Mouse (Mus musculus) midbrain, embryonic 11.5 days (tissue): ENCODE measurements around the gene Samd4b. TPM values are rescaled to one million over a fixed set of nuclear protein-coding genes. Genes with fewer than 3 reads are reported as not detected.

Source experiments
- ATAC-seq: fragments of 200-750 bp; cut with Nextera tagmentation; 2 replicates; pipeline ENCODE4 v1.8.0; 2017; ENCODE audit warnings: moderate TSS enrichment, moderate library complexity; ENCODE audit not compliant: low FRiP score
- DNase-seq: peaks from one replicate; pipeline ENCODE4 v3.0.0; 2015; ENCODE audit warnings: low spot score; ENCODE audit errors: missing footprints
- H3K27ac ChIP-seq: fragments of 300-500 bp; sonication (generic); 2 replicates; pipeline ENCODE4 v1.5.1; 2014; ENCODE audit warnings: low read depth, low read length
- H3K27me3 ChIP-seq: fragments of 300-500 bp; sonication (generic); 2 replicates; pipeline ENCODE4 v1.6.1; 2014; ENCODE audit warnings: mild to moderate bottlenecking, low read length, moderate library complexity, mixed read lengths; ENCODE audit not compliant: control insufficient read depth, insufficient read depth
- H3K36me3 ChIP-seq: fragments of 300-500 bp; sonication (generic); 2 replicates; pipeline ENCODE4 v1.6.1; 2014; ENCODE audit warnings: mild to moderate bottlenecking, low read length, moderate library complexity, mixed read lengths; ENCODE audit not compliant: control insufficient read depth, insufficient read depth
- H3K4me1 ChIP-seq: fragments of 300-500 bp; sonication (generic); 2 replicates; pipeline ENCODE4 v1.6.1; 2014; ENCODE audit warnings: low read length; ENCODE audit not compliant: control insufficient read depth, insufficient read depth
- H3K4me2 ChIP-seq: fragments of 300-500 bp; sonication (generic); 2 replicates; pipeline ENCODE4 v1.6.1; 2014; ENCODE audit warnings: mild to moderate bottlenecking, moderate library complexity
- H3K4me3 ChIP-seq: fragments of 300-500 bp; sonication (generic); 2 replicates; pipeline ENCODE4 v1.5.1; 2014; ENCODE audit warnings: low read depth, low read length
- H3K9ac ChIP-seq: fragments of 300-500 bp; sonication (generic); 2 replicates; pipeline ENCODE4 v1.6.1; 2014; ENCODE audit warnings: low read length
- H3K9me3 ChIP-seq: fragments of 300-500 bp; sonication (generic); 2 replicates; pipeline ENCODE4 v1.6.1; 2016; ENCODE audit warnings: low read length; ENCODE audit not compliant: control insufficient read depth
- WGBS: fragments of 180-500 bp; shearing (Covaris S2); extraction: QIAGEN DNeasy Blood & Tissue Kit; methylation state at CpG from one replicate; pipeline ENCODE4 v1.1.7; 2014; 5-methylcytosine and 5-hydroxymethylcytosine counted together
- polyA plus RNA-seq: library from polyadenylated mRNA; unstranded; fragments of >200 nt; fragmentation: Nextera tagmentation; extraction: Ambion mirVana; gene quantifications from 2 replicates; pipeline ENCODE4 v1.2.1, GENCODE M21; 2014

Samd4b gene
- polyA plus RNA-seq, 1 experiment from 2014 or later = 27.8 TPM

- Histone ChIP-seq H3K9me3 (no peaks in the 10 kb centered on the region), H3K27ac (no peak overlapping the region), H3K4me3 (no peak overlapping the region), H3K27me3 (no peaks in the 10 kb centered on the region), H3K4me2 (no peak overlapping the region), H3K4me1 (peaks cover 5% of the 10 kb centered on the region), H3K9ac (no peak overlapping the region), H3K36me3 (no peaks in the 10 kb centered on the region)
- DNase-seq (no peak), ATAC-seq (no peak)
- WGBS = 93% methylated on average over 11 of the region's 11 CpGs
These were observed 15.1 kb downstream of the Samd4b start for GRCm38 (mm10) chr7:28582841-28583240.

DNA sequence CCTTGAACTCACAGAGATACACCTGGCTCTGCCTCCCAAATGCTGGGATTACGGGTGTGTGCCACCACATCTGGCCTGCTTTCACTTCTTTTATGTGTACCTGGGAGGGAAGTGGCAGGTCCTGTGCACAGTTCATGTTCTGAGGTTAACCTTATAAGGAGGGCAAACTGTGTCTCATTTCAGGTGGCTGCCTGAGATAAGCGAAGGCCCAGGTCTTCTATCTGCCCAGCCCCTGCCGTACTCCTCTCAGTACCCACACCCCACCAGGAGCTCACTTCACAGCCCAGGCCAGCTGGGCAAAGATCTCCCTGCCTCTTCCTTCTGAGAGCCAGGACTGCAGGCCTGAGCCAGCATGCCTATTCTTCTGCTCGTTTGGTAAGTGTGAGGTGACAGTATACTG, 16.2 kb downstream of the Samd4b start:
- Histone ChIP-seq H3K4me1 (no peaks in the 10 kb centered on the region), H3K9ac (no peak overlapping the region), H3K27ac (no peak overlapping the region), H3K4me3 (no peak overlapping the region), H3K4me2 (no peak overlapping the region), H3K27me3 (no peaks in the 10 kb centered on the region), H3K36me3 (no peaks in the 10 kb centered on the region), H3K9me3 (no peaks in the 10 kb centered on the region)
- WGBS = 85% methylated on average over 4 of the region's 4 CpGs
- DNase-seq = no peak
- ATAC-seq = no peak

- Histone ChIP-seq H3K27ac (no peak overlapping the region), H3K9me3 (no peaks in the 10 kb centered on the region), H3K27me3 (no peaks in the 10 kb centered on the region), H3K9ac (no peak overlapping the region), H3K4me3 (no peak overlapping the region), H3K4me2 (no peak overlapping the region), H3K4me1 (no peaks in the 10 kb centered on the region), H3K36me3 (no peaks in the 10 kb centered on the region)
- no peak for DNase-seq
- no peak for ATAC-seq
- WGBS = 90% methylated on average over 5 of the region's 5 CpGs
These were observed 18.1 kb downstream of the Samd4b start for GRCm38 (mm10) chr7:28579826-28580225.

- ATAC-seq (no peak), DNase-seq (no peak)
- WGBS = 82% methylated on average over 5 of the region's 5 CpGs
- no peaks in the 10 kb centered on the region for H3K9me3 ChIP-seq
- H3K36me3 ChIP-seq = no peaks in the 10 kb centered on the region
- no peaks in the 10 kb centered on the region for H3K4me1 ChIP-seq
- no peaks in the 10 kb centered on the region for H3K27me3 ChIP-seq
- H3K27ac ChIP-seq = no peak overlapping the region
- H3K4me2 ChIP-seq = no peak overlapping the region
- no peak overlapping the region for H3K4me3 ChIP-seq
- no peak overlapping the region for H3K9ac ChIP-seq
These were observed 19.3 kb downstream of the Samd4b start for GRCm38 (mm10) chr7:28578543-28579053.

- DNase-seq (no peak), ATAC-seq (no peak)
- H3K27me3 ChIP-seq = no peaks in the 10 kb centered on the region
- H3K27ac ChIP-seq = no peak overlapping the region
- H3K4me2 ChIP-seq = no peak overlapping the region
- no peaks in the 10 kb centered on the region for H3K9me3 ChIP-seq
- no peak overlapping the region for H3K4me3 ChIP-seq
- no peaks in the 10 kb centered on the region for H3K4me1 ChIP-seq
- H3K9ac ChIP-seq = no peak overlapping the region
- no peaks in the 10 kb centered on the region for H3K36me3 ChIP-seq
- WGBS = 86% methylated on average over 9 of the region's 9 CpGs
These were observed 20.0 kb downstream of the Samd4b start for GRCm38 (mm10) chr7:28577826-28578542.

DNA sequence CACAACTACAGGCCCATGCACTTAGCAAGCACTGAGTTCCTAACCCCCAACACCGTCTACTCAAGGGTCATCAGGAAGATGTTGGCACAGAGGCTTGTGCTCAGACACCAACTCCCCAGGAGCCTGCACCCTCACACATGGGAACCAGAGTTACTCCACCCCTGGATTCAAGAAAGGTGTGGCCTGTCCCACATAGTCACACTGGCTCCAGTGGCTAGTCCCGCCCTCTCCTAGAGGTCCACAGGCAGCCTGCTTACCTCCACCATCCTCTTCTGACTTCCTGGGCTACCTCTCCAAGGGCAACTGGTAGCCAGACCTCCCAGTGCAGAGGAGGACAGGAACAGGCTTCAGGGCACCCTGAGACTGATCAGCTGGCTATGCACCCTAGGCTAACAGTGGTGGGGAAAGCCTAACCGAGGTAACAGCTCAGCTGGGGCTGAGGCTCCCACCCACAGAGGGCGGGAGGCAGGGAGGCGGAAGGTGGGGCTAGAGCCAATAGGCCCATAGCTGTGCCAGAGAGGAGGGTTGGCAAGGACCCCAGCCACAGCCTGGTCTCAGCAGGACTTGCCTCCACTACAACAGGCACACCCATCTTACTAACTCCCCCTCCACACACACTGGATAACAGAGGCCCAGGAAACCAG, 21.6 kb downstream of the Samd4b start:
- H3K4me2 ChIP-seq = no peak overlapping the region
- H3K36me3 ChIP-seq = no peaks in the 10 kb centered on the region
- 73% methylated on average over 5 of the region's 5 CpGs for WGBS
- H3K4me1 ChIP-seq = no peaks in the 10 kb centered on the region
- no peak overlapping the region for H3K27ac ChIP-seq
- no peak overlapping the region for H3K9ac ChIP-seq
- DNase-seq (no peak), ATAC-seq (no peak)
- no peaks in the 10 kb centered on the region for H3K27me3 ChIP-seq
- no peaks in the 10 kb centered on the region for H3K9me3 ChIP-seq
- no peak overlapping the region for H3K4me3 ChIP-seq

- ATAC-seq (no peak), DNase-seq (no peak)
- WGBS = 95% methylated on average over 11 of the region's 11 CpGs
- no peaks in the 10 kb centered on the region for H3K4me1 ChIP-seq
- no peak overlapping the region for H3K27ac ChIP-seq
- H3K9ac ChIP-seq = no peak overlapping the region
- H3K4me3 ChIP-seq = no peak overlapping the region
- no peaks in the 10 kb centered on the region for H3K36me3 ChIP-seq
- no peaks in the 10 kb centered on the region for H3K9me3 ChIP-seq
- no peaks in the 10 kb centered on the region for H3K27me3 ChIP-seq
- H3K4me2 ChIP-seq = no peak overlapping the region
These were observed 22.3 kb downstream of the Samd4b start for GRCm38 (mm10) chr7:28575597-28575996.

DNA sequence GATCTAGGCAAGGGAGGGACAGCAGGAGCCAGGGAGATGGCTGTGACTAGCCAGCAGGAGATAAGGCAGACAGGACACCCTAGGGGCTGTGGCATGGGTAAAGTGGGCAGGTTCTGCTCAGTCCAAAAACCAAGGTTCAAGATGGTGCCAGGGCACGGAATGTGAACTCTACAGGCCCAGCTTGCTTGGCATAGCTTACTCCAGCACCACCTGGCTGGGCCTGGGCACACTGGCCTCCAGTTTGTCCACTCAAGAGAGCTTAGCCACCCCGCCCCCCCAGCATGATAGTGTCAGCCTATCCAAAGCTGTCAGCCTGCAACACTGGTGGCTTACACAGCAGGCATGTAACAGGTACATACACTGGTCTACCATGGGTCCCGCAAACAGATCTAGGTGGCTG, 24.7 kb downstream of the Samd4b start:
- Histone ChIP-seq H3K36me3 (no peaks in the 10 kb centered on the region), H3K4me3 (no peak overlapping the region), H3K4me2 (no peak overlapping the region), H3K9ac (no peak overlapping the region), H3K9me3 (no peaks in the 10 kb centered on the region), H3K4me1 (no peaks in the 10 kb centered on the region), H3K27me3 (no peaks in the 10 kb centered on the region), H3K27ac (no peak overlapping the region)
- ATAC-seq (no peak), DNase-seq (no peak)
- 92% methylated on average over 3 of the region's 3 CpGs for WGBS

DNA sequence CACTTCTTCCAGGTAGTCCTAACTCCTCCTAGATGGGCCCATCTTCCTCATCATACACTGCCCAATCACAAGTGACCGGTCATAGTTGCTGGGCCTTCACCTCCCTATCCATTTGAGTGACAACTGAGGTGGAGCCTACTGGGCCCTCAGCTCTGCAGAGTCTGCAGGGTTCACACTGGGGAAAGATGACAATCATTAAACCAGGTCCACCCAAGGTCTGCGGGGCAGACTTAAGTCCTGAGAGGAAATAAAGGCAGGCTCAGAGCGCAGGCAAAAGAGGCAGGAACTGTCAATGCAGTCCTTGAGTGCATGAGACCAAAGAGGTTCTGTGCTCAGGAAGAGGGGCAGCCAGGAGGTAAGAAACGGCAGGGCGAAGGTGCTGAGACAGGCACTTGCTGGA, 25.3 kb downstream of the Samd4b start:
- no peak overlapping the region for H3K27ac ChIP-seq
- H3K36me3 ChIP-seq = no peaks in the 10 kb centered on the region
- no peaks in the 10 kb centered on the region for H3K9me3 ChIP-seq
- H3K27me3 ChIP-seq = no peaks in the 10 kb centered on the region
- no peak for DNase-seq
- ATAC-seq = no peak
- WGBS = 93% methylated on average over 5 of the region's 5 CpGs
- no peaks in the 10 kb centered on the region for H3K4me1 ChIP-seq
- no peak overlapping the region for H3K4me2 ChIP-seq
- no peak overlapping the region for H3K9ac ChIP-seq
- no peak overlapping the region for H3K4me3 ChIP-seq
